Comparison of ENCODE assay signal across 19 mouse cellular contexts in the genomic region with DNA sequence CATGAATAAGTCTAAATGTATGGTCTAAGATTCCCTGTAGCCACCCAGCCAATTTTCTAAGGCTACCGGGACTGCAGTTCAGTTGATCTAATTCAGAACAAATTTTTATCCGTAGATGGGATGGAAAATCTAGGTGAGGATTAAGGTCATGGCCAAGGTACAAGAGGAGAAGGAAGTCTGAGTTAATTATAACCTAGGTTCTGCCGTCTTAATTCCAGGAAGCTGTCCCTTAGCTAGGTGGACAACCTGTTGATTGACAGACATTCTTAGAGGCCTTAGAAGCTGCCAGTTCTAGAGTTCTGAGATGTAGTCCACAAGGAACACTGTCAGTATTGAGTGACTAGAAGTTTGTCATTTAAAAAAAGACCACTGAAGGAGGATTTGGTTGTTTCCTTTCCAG.
"Had no signal": no experiment of that assay in that cellular context is flagged by ENCODE, and none has a peak within 500 bp of the region (broad histone marks: within the 10 kb centered on the region; RNA-seq: fewer than 3 reads in every experiment).

No protein-coding gene starts in this region.

- H3K4me2 ChIP-seq: limb, embryonic 12.5 days; limb, embryonic 15.5 days; liver, embryonic 11.5 days; lung, embryonic 14.5 days; midbrain, embryonic 12.5 days; midbrain, embryonic 15.5 days; neural tube, embryonic 12.5 days; neural tube, embryonic 15.5 days; stomach, embryonic 15.5 days had no signal

- H3K9me3 ChIP-seq: limb, embryonic 12.5 days; limb, embryonic 15.5 days; midbrain, embryonic 12.5 days; midbrain, embryonic 15.5 days; neural tube, embryonic 12.5 days; neural tube, embryonic 15.5 days; stomach, embryonic 15.5 days had no signal

- H3K36me3 ChIP-seq: limb, embryonic 12.5 days; limb, embryonic 15.5 days; midbrain, embryonic 12.5 days; midbrain, embryonic 15.5 days; neural tube, embryonic 12.5 days; neural tube, embryonic 15.5 days; stomach, embryonic 15.5 days had no signal

- H3K9ac ChIP-seq: limb, embryonic 12.5 days; limb, embryonic 15.5 days; liver, embryonic 14.5 days; liver, postnatal 0 days; lung, embryonic 14.5 days; midbrain, embryonic 12.5 days; midbrain, embryonic 15.5 days; neural tube, embryonic 12.5 days; neural tube, embryonic 15.5 days; stomach, embryonic 15.5 days had no signal

- H3K27ac ChIP-seq: limb, embryonic 12.5 days; limb, embryonic 15.5 days; liver, embryonic 14.5 days; macrophage; midbrain, embryonic 12.5 days; midbrain, embryonic 15.5 days; neural tube, embryonic 12.5 days; neural tube, embryonic 15.5 days; stomach, embryonic 15.5 days had no signal

- H3K4me1 ChIP-seq: limb, embryonic 12.5 days; limb, embryonic 15.5 days; midbrain, embryonic 12.5 days; midbrain, embryonic 15.5 days; neural tube, embryonic 12.5 days; neural tube, embryonic 15.5 days; stomach, embryonic 15.5 days had no signal

- H3K27me3 ChIP-seq: limb, embryonic 12.5 days; limb, embryonic 15.5 days; midbrain, embryonic 12.5 days; midbrain, embryonic 15.5 days; neural tube, embryonic 12.5 days; neural tube, embryonic 15.5 days; stomach, embryonic 15.5 days had no signal

- DNase-seq: kidney, adult 18-20 months; left cerebral cortex, postnatal 4 days; liver, postnatal 0 days; right cerebral cortex, adult 18-20 months; right cerebral cortex, postnatal 14 days; right cerebral cortex, postnatal 4 days had no signal

- H3K4me3 ChIP-seq: limb, embryonic 12.5 days; limb, embryonic 15.5 days; midbrain, embryonic 12.5 days; midbrain, embryonic 15.5 days; neural tube, embryonic 12.5 days; neural tube, embryonic 15.5 days; stomach, embryonic 15.5 days had no signal

- ATAC-seq: inflammation-experienced regulatory T-cells, adult 6 months; liver, postnatal 0 days; lung, postnatal 0 days; midbrain, embryonic 15.5 days had no signal
